Mouse (Mus musculus): Measurements from ENCODE around the gene Cdk14. TPM values are rescaled to one million over a fixed set of nuclear protein-coding genes. Genes with fewer than 3 reads are reported as not detected.
A peak's percentile ranks its signal among the peaks of the same experiment; 100 is the strongest.

Cdk14 gene
- 100 to 1,000 TPM; 258 to 269 TPM for total RNA-seq (2021)
- long read RNA-seq, experiment 1, full-length matches to known transcripts: 100 of 133 reads
- long read RNA-seq, experiment 1, partial matches to known transcripts: 3 of 133 reads
- long read RNA-seq, experiment 1, other reads (novel, unspliced or antisense): 30 of 133 reads
- long read RNA-seq, experiment 2, full-length matches to known transcripts: 143 of 216 reads
- long read RNA-seq, experiment 2, partial matches to known transcripts: 17 of 216 reads
- long read RNA-seq, experiment 2, other reads (novel, unspliced or antisense): 56 of 216 reads

DNA sequence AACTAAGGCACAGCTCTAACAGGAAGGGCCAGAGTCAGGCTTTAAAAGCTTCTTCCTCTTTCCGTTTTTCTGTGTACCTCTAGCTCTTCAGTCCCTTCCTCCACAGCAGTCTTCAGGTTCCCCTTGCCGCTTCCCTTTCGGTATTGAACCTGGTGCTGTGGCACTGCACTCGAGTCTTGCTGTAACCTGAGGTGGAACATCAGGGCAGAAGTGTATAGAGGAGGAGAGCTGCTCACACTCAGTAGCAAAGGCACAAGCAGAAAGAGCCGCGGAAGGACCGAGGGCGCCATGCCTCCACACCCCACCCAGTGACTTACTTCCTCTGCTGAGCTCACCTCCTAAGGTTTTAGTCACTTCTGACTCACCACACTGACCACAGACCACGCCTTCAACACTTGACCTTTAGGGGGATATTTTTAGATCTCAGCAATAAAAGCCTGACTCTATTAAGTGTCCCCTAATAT lies at the start of gene Cdk14:
Gene Cdk14 (minus strand): TSS at position 321 of the 464 bp plus-strand sequence.
- DNase-seq (ENCODE audit: low spot score in 2 of 2): no peak
- Histone ChIP-seq H3K4me3 (no peak within 1 kb of the TSS), H3K27ac (peak within 1 kb of the TSS; percentile 29; the same call in 1 of the 2 replicates)
- TF ChIP-seq CTCF (conservative IDR thresholded peaks at IDR 0.05): no peak

DNA sequence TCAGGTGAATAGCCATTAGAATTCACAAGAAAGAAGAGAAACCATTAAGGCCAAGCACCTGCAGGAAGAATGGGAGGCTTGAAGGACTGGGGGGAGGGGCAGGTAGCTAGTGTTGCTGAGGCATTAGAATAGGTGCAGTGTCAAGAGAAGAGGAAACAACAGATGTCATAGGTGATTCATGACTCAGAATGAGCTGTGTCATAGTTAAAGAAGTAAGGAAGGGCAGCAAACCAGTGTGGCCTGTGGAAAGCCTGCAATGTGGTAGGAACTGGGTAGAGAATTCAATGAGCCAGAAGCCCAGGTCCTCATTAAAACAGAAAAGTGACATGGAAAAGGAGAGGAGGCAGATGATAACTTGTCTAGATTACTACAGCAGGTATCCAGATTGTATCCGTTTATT lies 45.1 kb upstream of the Cdk14 start:
- H3K4me3 ChIP-seq: no peak overlapping the region
- TF ChIP-seq CTCF (conservative IDR thresholded peaks at IDR 0.05): no peak
- no peak for DNase-seq (ENCODE audit: low spot score in 2 of 2)
- H3K27ac ChIP-seq: no peak overlapping the region

DNA sequence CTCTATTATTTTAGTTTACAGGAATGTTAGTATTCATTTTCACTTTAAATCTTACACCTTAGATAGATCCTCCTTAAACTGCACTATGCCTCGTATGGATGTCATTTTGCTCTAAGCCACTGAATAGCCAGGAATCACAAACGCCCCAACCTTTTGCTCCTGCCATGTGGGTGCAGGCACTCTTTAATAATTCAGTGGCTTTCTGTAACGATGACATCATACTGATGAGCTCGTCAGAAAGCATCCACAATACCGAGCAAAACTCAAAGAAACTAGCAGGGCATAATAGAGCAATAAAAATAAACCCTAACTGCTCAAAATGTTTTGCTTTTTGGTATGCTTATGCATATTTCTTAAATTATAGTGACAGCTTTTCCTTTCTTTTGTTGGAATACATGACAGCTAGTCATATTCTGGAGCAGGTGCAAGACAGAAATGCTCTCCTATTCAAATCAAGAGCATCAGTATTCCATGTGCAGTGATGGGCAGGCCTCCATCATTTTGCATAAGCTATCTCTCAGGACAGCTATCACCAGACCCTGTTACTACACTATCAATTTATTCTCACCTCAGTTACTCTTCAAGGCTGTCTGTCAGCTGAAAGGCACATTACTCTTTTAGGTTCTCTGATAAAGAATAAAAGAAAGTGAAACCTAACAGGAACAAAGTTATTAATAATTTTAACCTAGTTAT lies 11.8 kb upstream of the Cdk14 start:
- DNase-seq (ENCODE audit: low spot score in 2 of 2): peak in 1 of 2 experiments; percentile 1
- no peak overlapping the region for H3K27ac ChIP-seq
- TF ChIP-seq CTCF (conservative IDR thresholded peaks at IDR 0.05): no peak
- no peak overlapping the region; the same call in 1 of the 2 replicates for H3K4me3 ChIP-seq

DNA sequence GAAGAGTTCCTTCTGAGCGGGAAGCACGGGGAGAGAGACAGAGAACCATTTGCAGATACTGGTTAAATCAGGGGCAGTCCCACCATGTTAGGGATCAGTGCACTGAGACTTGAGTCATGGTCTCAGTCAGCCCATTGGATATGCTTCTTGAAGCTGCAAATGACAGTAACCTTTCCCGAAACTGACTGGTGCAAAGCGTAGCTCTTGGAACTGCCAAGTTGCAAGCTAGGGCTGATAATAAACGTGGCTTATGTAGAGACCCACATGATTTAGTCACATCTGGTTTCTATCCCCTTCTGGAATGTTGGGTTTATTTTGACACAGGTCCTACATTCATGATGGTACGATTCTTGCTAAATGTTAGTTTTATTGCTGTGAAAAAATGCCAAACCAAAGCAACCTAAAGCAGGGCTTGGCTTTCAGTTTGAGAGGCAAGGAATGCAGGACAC lies 3.6 kb upstream of the Cdk14 start:
- Histone ChIP-seq H3K4me3 (no peak overlapping the region), H3K27ac (no peak overlapping the region)
- no peak for DNase-seq (ENCODE audit: low spot score in 2 of 2)
- no peak for TF ChIP-seq CTCF (conservative IDR thresholded peaks at IDR 0.05)

DNA sequence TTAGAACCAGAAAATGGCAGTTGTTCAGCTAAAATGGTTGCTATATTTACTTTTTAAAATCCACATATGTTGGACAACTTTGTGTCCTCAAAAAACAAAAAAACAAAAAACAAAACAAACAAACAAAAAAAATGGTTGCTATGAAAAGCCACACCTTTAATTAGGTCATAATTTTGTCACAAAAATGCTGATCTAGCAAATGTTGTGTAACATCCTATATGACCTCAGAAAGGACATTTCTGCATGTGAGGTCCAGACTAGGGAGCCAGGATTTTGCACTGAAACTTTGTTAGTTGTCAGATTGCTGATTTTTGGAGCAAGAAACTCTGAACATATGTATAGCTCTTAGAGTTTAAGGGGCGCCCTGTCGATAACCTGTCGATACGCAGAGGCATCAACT lies 3.0 kb upstream of the Cdk14 start:
- DNase-seq (ENCODE audit: low spot score in 2 of 2): no peak
- Histone ChIP-seq H3K4me3 (no peak overlapping the region), H3K27ac (no peak overlapping the region)
- TF ChIP-seq CTCF (conservative IDR thresholded peaks at IDR 0.05): no peak

DNA sequence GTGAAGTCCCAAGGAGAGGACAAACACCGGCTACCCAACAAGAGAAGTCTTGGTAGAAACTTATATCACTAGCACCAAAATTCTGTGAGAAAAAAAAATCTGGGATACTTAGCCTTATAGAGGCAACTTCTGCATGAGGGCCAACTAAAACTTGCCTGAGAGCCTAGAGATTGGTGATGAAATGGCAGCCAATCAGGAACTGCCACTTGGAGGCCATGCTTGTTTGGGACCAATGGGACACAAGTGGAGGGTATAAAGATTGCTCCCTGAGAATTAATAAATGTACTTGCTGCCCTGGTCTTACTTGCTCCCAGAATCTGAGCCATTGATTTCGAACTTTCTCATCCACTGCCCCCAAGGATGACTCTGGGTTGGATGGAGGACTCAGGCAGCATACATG lies 1.3 kb upstream of the Cdk14 start:
- Histone ChIP-seq H3K27ac (no peak overlapping the region), H3K4me3 (no peak overlapping the region)
- TF ChIP-seq CTCF (conservative IDR thresholded peaks at IDR 0.05): no peak
- no peak for DNase-seq (ENCODE audit: low spot score in 2 of 2)

DNA sequence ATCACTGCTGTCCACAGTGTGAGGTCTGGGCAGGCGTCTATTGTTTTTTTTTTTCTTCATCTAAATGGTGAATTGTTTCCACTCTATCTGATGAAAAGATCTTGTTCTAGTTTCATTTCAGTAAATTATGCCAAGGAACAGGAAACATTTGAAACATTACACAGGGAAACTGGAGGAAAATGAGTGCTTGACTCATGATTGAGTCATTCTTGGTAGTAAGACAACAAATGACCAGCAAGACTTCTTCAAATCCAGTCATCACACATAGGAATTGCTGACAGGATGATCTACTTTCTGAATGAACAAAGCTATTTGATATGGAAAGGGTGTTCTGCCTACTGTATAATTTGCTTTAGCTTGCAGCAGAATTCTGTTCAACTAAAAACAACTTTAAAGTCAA lies 859 bp downstream of the Cdk14 start:
- no peak overlapping the region for H3K4me3 ChIP-seq
- H3K27ac ChIP-seq: peak overlapping the region; percentile 29; the same call in 1 of the 2 replicates
- DNase-seq (ENCODE audit: low spot score in 2 of 2): no peak
- TF ChIP-seq CTCF (conservative IDR thresholded peaks at IDR 0.05): no peak

- no peak overlapping the region for H3K4me3 ChIP-seq
- no peak overlapping the region for H3K27ac ChIP-seq
- no peak for DNase-seq (ENCODE audit: low spot score in 2 of 2)
- no peak for TF ChIP-seq CTCF (conservative IDR thresholded peaks at IDR 0.05)
Measured at GRCm38 (mm10) chr5:5414835-5415234, 5.3 kb downstream of the Cdk14 start.

DNA sequence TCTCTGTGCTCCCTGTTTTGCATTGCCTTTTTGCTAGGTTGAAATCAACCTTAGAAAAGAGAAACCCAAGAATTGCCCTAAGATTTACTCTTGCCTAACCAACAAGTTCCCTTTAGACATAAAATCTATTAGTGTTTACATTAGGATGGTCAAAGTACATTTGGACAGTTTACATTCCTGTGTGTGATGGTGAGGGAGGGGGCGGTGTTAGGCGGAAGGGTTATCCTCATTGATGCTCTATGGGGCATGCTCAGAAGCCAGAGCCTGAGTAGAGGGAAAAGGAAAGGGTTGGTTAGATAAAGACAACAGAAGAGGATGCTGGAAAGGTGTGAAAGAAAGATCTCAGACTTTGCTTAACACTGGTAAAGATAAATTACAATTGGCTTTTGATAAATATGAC lies 8.2 kb downstream of the Cdk14 start:
- Histone ChIP-seq H3K27ac (no peak overlapping the region), H3K4me3 (no peak overlapping the region)
- no peak for TF ChIP-seq CTCF (conservative IDR thresholded peaks at IDR 0.05)
- DNase-seq (ENCODE audit: low spot score in 2 of 2): no peak

- peak in 1 of 2 experiments; percentile 41 for DNase-seq (ENCODE audit: low spot score in 2 of 2)
Measured at GRCm38 (mm10) chr5:5401986-5402385, 18.1 kb downstream of the Cdk14 start.

DNA sequence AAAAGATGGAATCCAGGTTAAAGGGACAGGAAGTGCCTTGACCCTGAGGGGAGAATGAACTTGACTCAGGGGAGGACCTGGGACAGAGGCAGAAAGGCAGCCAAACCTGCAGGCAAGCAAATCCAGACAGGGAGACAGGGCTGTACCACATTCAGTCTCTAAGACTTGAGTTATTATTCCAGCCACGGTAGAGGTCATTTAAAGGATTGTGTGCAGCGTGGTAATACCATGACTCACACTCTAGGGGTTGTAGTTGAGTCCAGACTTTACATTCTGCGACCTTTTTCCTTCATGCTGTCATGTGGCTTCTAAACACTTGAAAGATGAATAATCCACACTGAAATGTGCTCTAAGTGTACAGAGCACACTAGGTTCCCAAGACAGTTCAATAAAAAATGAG lies 27.3 kb downstream of the Cdk14 start:
- no peak overlapping the region for H3K27ac ChIP-seq
- no peak for DNase-seq (ENCODE audit: low spot score in 2 of 2)
- no peak for TF ChIP-seq CTCF (conservative IDR thresholded peaks at IDR 0.05)
- H3K4me3 ChIP-seq: no peak overlapping the region

More at GRCm38 (mm10) chr5:5401986-5402385, 18.1 kb downstream of the Cdk14 start:
- Histone ChIP-seq H3K27ac (no peak overlapping the region; the same call in 1 of the 2 replicates), H3K4me3 (no peak overlapping the region)
- no peak for TF ChIP-seq CTCF (conservative IDR thresholded peaks at IDR 0.05)

- peak overlapping the region; percentile 58 for H3K4me3 ChIP-seq
- H3K27ac ChIP-seq: peak overlapping the region; percentile 64; the same call in 1 of the 2 replicates
- TF ChIP-seq CTCF (conservative IDR thresholded peaks at IDR 0.05): no peak; the same call in 1 of the 2 replicates
- DNase-seq (ENCODE audit: low spot score in 2 of 2): no peak
Measured at GRCm38 (mm10) chr5:5380731-5381718, 39.1 kb downstream of the Cdk14 start.
